Mouse (Mus musculus) spleen, adult 2 months (tissue): ENCODE measurements around the gene Tspan32.

Experiments
- CTCF ChIP-seq: fragments of 200-500 bp; IDR thresholded peaks from 2 replicates; pipeline ENCODE4 v1.5.1; 2011; ENCODE audit warnings: mild to moderate bottlenecking, inconsistent platforms; ENCODE audit not compliant: insufficient read depth, insufficient read length, insufficient replicate concordance; ENCODE audit errors: extremely low read depth
- POLR2A ChIP-seq: fragments of 200-500 bp; IDR thresholded peaks from 2 replicates; pipeline ENCODE4 v1.6.1; 2011; ENCODE audit warnings: low read depth, low read length, inconsistent platforms

GRCm38 (mm10) chr7:142995630-142996338 lies 9.1 kb upstream of the Tspan32 start:
- no peak for TF ChIP-seq CTCF
- no peak for TF ChIP-seq POLR2A
